Mouse (Mus musculus) MEL (cell line): ENCODE results near the gene Zkscan7. TPM values are rescaled to one million over a fixed set of nuclear protein-coding genes. Genes with fewer than 3 reads are reported as not detected.
"Not testable (repeated sequence)": the region's sequence is repeated elsewhere in the genome, so short reads cannot be mapped to it uniquely, and the experiment has no call there.

Experiments
- DNase-seq: peaks from one replicate; pipeline ENCODE4 v3.0.0; 2011; ENCODE audit warnings: low read depth, low spot score
- H3K27ac ChIP-seq: 2 replicates; pipeline ENCODE4 v1.5.1; 2012; ENCODE audit warnings: low read depth, mild to moderate bottlenecking, control low read depth, low read length, moderate library complexity; ENCODE audit not compliant: control insufficient read depth
- H3K27me3 ChIP-seq, 2 experiments: fragments of 150-350 bp in 1 of 2; sonication (generic) in 1 of 2; 2 replicates each; pipeline ENCODE4 v1.6.1; 2012; ENCODE audit warnings: low read length in 2 of 2, mild to moderate bottlenecking in 2 of 2, improper control_type of control experiment in 1 of 2, moderate library complexity in 1 of 2; ENCODE audit not compliant: insufficient read depth in 2 of 2, control insufficient read depth in 1 of 2
- H3K36me3 ChIP-seq, 2 experiments: 2 replicates each; pipeline ENCODE4 v1.6.1; 2012 to 2014; ENCODE audit warnings: low read length in 2 of 2, improper control_type of control experiment in 1 of 2, inconsistent platforms in 1 of 2, mild to moderate bottlenecking in 1 of 2; ENCODE audit not compliant: insufficient read depth in 2 of 2, control insufficient read depth in 1 of 2
- H3K4me1 ChIP-seq, 2 experiments: fragments of 150-350 bp in 1 of 2; sonication (generic) in 1 of 2; 2 replicates each; pipeline ENCODE4 v1.6.1; 2012; ENCODE audit warnings: low read length in 2 of 2, improper control_type of control experiment in 1 of 2, mild to moderate bottlenecking in 1 of 2; ENCODE audit not compliant: insufficient read depth in 2 of 2, control insufficient read depth in 1 of 2
- H3K4me3 ChIP-seq, 2 experiments: fragments of 150-350 bp in 1 of 2; sonication (generic) in 1 of 2; 2 replicates each; pipeline ENCODE4 v1.5.1; 2012; ENCODE audit warnings: low read depth in 2 of 2, low read length in 2 of 2, mild to moderate bottlenecking in 2 of 2, moderate library complexity in 2 of 2, control low read depth in 1 of 2, improper control_type of control experiment in 1 of 2; ENCODE audit not compliant: control insufficient read depth in 1 of 2, insufficient read depth in 1 of 2
- H3K79me2 ChIP-seq: 2 replicates; pipeline ENCODE4 v1.6.1; 2012; ENCODE audit warnings: mild to moderate bottlenecking, low read length, moderate library complexity; ENCODE audit not compliant: control insufficient read depth, poor library complexity, insufficient read depth
- H3K9ac ChIP-seq: 2 replicates; pipeline ENCODE4 v1.6.1; 2012; ENCODE audit warnings: low read depth, mild to moderate bottlenecking, control low read depth, low read length, moderate library complexity; ENCODE audit not compliant: control insufficient read depth, poor library complexity, severe bottlenecking
- H3K9me3 ChIP-seq: fragments of 150-350 bp; sonication (generic); replicated peaks from 2 replicates; pipeline ENCODE4 v1.6.1; 2012; ENCODE audit warnings: mild to moderate bottlenecking, low read length, improper control_type of control experiment, moderate library complexity; ENCODE audit not compliant: insufficient read depth
- E2F4 ChIP-seq: IDR thresholded peaks from 2 replicates; pipeline ENCODE4 v1.6.1; 2011; ENCODE audit warnings: low read depth, low read length, improper control_type of control experiment, borderline replicate concordance
- GATA1 ChIP-seq: IDR thresholded peaks from 2 replicates; pipeline ENCODE4 v1.6.1; 2011; ENCODE audit warnings: low read depth, low read length, improper control_type of control experiment
- JUND ChIP-seq: IDR thresholded peaks from 2 replicates; pipeline ENCODE4 v1.6.1; 2011; ENCODE audit warnings: low read depth, mild to moderate bottlenecking, improper control_type of control experiment, low read length
- MAFK ChIP-seq: IDR thresholded peaks from 2 replicates; pipeline ENCODE4 v1.6.1; 2011; ENCODE audit warnings: low read depth, mild to moderate bottlenecking, low read length, improper control_type of control experiment, borderline replicate concordance
- MEF2A ChIP-seq: IDR thresholded peaks from 2 replicates; pipeline ENCODE4 v1.6.1; 2014; ENCODE audit warnings: low read depth, mild to moderate bottlenecking, inconsistent platforms, low read length, improper control_type of control experiment; ENCODE audit not compliant: poor library complexity, insufficient replicate concordance, severe bottlenecking; ENCODE audit errors: extremely low read depth
- NELFE ChIP-seq: IDR thresholded peaks from 2 replicates; pipeline ENCODE4 v1.6.1; 2011; ENCODE audit warnings: low read depth, low read length, improper control_type of control experiment
- NRF1 ChIP-seq: IDR thresholded peaks from 2 replicates; pipeline ENCODE4 v1.6.1; 2014; ENCODE audit warnings: low read depth, mild to moderate bottlenecking, inconsistent platforms, low read length, improper control_type of control experiment, moderate library complexity; ENCODE audit not compliant: poor library complexity, insufficient read depth, severe bottlenecking
- RCOR1 ChIP-seq: IDR thresholded peaks from 2 replicates; pipeline ENCODE4 v1.6.1; 2012; ENCODE audit warnings: low read depth, mild to moderate bottlenecking, inconsistent platforms, low read length, improper control_type of control experiment
- SIN3A ChIP-seq: IDR thresholded peaks from 2 replicates; pipeline ENCODE4 v1.6.1; 2012; ENCODE audit warnings: low read length, improper control_type of control experiment, inconsistent platforms
- SMC3 ChIP-seq: IDR thresholded peaks from 2 replicates; pipeline ENCODE4 v1.6.1; 2011; ENCODE audit warnings: low read depth, low read length, improper control_type of control experiment
- USF2 ChIP-seq, 2 experiments: IDR thresholded peaks; 2 replicates each; pipeline ENCODE4 v1.6.1; 2011 to 2012; ENCODE audit warnings: improper control_type of control experiment in 2 of 2, low read length in 2 of 2, borderline replicate concordance in 1 of 2, inconsistent platforms in 1 of 2, low read depth in 1 of 2, mild to moderate bottlenecking in 1 of 2; ENCODE audit not compliant: insufficient read depth in 1 of 2
- ZC3H11A ChIP-seq: IDR thresholded peaks from 2 replicates; pipeline ENCODE4 v1.6.1; 2012; ENCODE audit warnings: low read depth, mild to moderate bottlenecking, inconsistent platforms, low read length, improper control_type of control experiment
- polyA plus RNA-seq, 2 experiments: library from polyadenylated mRNA; stranded (reverse) in 1 of 2; unstranded in 1 of 2; fragments of >175 nt in 1 of 2; fragments of >200 nt in 1 of 2; gene quantifications; 2 replicates each; pipeline versions ENCODE4 v1.2.1 to v1.2.4; 2012; ENCODE audit warnings: low replicate concordance in 2 of 2, low read depth in 1 of 2; ENCODE audit not compliant: insufficient read length in 2 of 2, insufficient read depth in 1 of 2, missing spikeins in 1 of 2
- total RNA-seq: library from RNA; depleted of rRNA; stranded (reverse); fragments of 300-350 nt; gene quantifications from 2 replicates; pipeline ENCODE4 v1.2.3, GENCODE M21; 2012

Zkscan7 gene
- total and polyA plus RNA-seq, 3 experiments: 0.85 to 1.3 TPM; not detected in 1

GRCm38 (mm10) chr9:122854526-122854925 lies 31.0 kb upstream of the Zkscan7 start:
- no peaks in the 10 kb centered on the region for H3K27me3 ChIP-seq

GRCm38 (mm10) chr9:122855141-122855540 lies 30.3 kb upstream of the Zkscan7 start:
- not testable (repeated sequence) for DNase-seq, H3K4me1 ChIP-seq, H3K27ac ChIP-seq, H3K79me2 ChIP-seq, H3K9me3 ChIP-seq, H3K27me3 ChIP-seq, H3K9ac ChIP-seq, H3K4me3 ChIP-seq
- peaks cover 0 to 65% of the 10 kb centered on the region in 2 experiments; a peak in 2 of 4 replicates for H3K36me3 ChIP-seq

More at GRCm38 (mm10) chr9:122854526-122854925, 31.0 kb upstream of the Zkscan7 start:
- no peak for TF ChIP-seq MEF2A
- no peak for TF ChIP-seq E2F4
- TF ChIP-seq NRF1: no peak
- TF ChIP-seq USF2 (IDR thresholded peaks at IDR 0.05; ENCODE audit: borderline replicate concordance in 1 of 2, insufficient read depth in 1 of 2, low read depth in 1 of 2, low read length in 2 of 2): no peak
- no peak for TF ChIP-seq SMC3
- no peak for TF ChIP-seq JUND
- TF ChIP-seq GATA1: no peak
- TF ChIP-seq SIN3A: no peak
- no peak for TF ChIP-seq RCOR1
- TF ChIP-seq MAFK: no peak
- Histone ChIP-seq H3K4me1 (no peaks in the 10 kb centered on the region), H3K79me2 (no peaks in the 10 kb centered on the region), H3K27ac (no peak overlapping the region), H3K9ac (no peak overlapping the region), H3K36me3 (peaks cover 0 to 65% of the 10 kb centered on the region in 2 experiments; a peak in 2 of 4 replicates), H3K4me3 (no peak overlapping the region), H3K9me3 (no peaks in the 10 kb centered on the region)
- DNase-seq: no peak

- 0 out of 2 replicates have a peak, but pooled peaks cover 3% of the 10 kb centered on the region for H3K79me2 ChIP-seq
- TF ChIP-seq ZC3H11A (no peak), NELFE (no peak)
- TF ChIP-seq, all 39 proteins: peak for 0
- Histone ChIP-seq H3K27ac (no peak overlapping the region), H3K4me3 (no peak overlapping the region), H3K36me3 (peaks cover 0 to 67% of the 10 kb centered on the region in 2 experiments; a peak in 2 of 4 replicates), H3K4me1 (no peaks in the 10 kb centered on the region), H3K9ac (no peak overlapping the region), H3K27me3 (no peaks in the 10 kb centered on the region), H3K9me3 (no peaks in the 10 kb centered on the region)
- no peak for DNase-seq
Observed at GRCm38 (mm10) chr9:122855617-122856016, 29.9 kb upstream of the Zkscan7 start.
